Mouse (Mus musculus): Measurements from ENCODE around the gene Med17.
"Not testable (repeated sequence)": the region's sequence is repeated elsewhere in the genome, so short reads cannot be mapped to it uniquely, and the experiment has no call there.

Med17 gene

DNA sequence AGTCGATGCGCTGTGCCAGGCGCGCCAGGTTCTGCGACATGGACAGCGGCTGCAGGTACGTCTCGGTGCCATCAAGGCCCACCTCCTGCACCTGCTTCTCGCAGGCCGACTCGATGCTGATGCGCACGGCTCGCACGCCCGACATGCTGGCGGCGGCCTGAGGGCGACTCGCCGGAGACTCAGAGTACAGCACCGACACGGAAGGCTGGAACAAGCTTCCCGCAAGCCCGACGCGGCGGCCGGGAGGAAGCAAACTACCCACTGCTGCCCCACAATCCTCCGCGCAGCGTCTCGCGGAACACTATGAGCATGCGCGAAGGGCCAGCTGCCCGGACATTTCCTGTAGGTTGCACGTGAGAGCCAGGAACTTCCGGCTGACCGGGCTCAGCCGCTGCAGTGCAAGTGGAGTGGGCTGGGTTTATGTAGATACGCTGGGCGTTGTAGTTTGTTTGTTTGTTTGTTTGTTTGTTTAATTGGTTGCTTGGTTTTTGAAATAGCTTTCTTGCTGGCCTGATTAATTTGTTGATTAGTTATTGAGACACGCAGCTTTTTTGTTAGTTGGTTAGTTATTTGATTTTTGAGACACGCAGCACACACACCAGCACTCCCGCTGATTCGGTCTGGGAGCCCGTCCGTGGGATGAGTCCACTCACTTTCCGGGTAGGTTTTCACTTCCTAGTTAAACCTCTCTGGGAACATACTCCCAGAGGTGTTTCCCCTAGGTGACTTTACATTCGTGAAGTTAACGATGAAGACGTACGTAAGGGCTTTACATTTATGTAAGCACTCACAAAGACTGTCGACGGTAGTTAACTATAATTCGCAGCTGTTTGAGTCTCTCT is at the start of gene Med17:
Med17 (minus strand) TSS at position 283 of the 842 bp plus-strand sequence.
- DNase-seq (ENCODE audit: low spot score in 2 of 2) = peak; percentile 86 to 91

DNA sequence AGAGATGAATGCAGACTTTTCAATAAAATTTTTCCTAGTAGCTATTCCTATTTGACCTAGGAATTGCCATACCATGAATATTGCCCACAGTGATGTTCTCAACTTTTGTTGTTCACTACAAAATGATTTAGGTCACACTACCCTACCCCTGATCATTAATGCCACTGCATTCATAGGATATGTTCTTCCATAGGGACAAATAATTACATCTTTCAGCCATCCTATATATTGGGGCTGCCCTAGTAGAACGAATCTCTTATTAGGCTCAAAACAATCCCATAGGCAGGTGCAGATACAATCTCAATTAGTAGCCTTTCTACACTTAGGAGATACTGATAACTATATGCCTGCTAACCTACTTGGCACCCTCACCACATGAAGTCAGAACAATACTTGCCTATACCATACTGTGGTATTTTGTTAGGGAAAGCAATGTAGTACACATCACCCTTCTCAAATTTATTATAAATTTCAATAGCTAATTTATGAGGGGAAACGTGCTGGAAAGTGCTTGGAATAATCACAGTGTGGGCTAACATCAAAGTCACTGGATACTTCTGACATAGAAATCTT is 38.5 kb upstream of the Med17 start:
- no peak for DNase-seq (ENCODE audit: low spot score in 2 of 2)

DNA sequence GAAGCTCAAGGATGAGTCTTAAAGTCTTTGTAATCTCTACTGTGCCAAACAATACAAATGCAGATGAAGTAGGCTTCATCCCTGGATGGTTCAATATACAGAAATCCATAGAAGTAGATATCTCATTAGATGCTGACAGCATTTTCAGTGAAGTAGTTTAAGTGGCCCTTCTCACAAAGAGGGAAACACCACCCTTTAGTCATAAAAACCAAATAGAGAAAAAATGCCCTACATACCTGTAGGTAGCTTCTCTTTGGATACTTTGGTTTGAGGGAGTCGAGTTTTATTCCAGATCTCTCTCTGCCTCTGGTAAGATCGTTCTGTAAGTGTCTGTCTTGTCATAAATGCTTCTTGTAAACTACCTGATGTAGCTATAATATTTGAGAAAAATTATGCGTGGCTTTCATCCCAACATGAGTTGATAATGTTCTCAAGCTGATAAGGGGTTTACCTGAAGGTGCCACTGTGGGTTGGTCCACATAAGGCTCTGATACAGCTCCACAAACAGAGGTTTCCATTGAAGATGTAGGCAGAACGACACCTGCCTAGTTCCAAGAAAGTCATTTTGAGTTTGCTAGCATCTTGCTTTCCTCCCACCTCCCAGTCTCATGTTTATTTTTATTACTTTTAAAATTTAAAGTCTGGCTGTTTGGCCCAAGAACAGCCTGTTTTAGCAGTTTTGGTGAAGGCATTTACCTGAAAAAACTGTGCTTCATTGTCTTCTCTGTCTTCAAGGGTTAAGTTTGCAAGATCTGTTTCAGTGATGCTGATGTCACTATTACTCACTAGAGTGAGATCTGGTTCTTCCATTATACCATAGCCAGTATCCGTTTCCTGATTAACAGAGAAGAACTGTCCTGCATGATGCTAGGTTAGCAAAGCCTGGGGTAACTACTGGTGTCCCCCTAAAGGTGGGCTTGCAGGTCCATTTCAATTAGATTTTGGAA is 37.8 kb upstream of the Med17 start:
- DNase-seq (ENCODE audit: low spot score in 2 of 2) = no peak

DNA sequence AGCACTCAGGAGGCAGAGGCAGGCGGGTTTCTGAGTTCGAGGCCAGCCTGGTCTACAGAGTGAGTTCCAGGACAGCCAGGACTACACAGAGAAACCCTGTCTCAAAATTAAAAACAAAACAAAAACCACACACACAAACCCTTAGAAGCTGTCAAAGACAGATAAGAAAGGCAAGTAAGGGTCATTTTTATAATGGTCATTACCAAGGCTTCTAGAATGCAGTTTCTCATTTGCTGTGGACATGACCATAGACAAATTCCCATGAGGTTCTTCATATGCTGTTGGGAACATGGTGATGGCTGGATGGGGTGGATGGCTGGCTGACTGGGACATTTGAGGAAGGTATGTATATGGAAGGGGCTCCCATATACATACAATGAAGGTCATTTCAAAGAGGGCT is 36.6 kb upstream of the Med17 start:
- DNase-seq (ENCODE audit: low spot score in 2 of 2) = not testable (repeated sequence)

DNA sequence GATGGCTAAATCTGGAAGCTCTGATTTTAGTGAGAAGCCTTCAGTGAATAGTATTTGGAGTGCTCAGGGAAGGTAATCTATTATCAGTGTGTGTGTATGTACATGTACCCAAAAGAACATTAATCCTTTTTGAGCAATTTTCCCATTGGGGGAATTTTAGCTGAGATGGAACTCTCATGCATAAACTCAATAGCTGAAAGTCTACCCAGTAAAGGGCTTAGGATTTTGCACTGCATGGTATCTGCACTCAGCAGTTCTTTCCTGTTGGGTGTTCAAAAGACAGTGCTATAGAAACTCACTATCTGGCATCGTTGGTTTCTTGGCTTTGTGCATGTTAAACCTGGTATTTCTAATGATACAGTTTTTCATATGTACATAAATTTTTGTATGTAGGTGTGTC is 34.9 kb upstream of the Med17 start:
- no peak for DNase-seq (ENCODE audit: low spot score in 2 of 2)

DNA sequence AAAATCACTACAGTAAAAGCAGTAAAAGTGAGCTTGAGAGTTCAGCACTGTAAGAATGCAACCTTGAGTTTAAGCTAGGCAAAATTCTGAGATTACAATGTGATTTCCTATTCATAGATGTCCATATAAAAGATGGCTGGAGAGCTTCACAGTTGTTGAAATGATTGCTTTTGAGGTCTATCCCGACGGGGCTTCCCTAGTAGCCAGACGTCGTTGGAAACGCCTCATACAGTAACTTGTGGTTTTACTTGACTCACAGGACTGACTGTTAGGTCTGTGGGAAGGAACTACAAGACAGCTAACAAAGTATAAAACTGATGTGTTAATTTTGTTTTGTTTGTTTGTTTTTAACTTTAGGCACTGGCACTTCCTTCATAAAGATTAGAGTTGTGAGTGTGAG is 33.9 kb upstream of the Med17 start:
- DNase-seq (ENCODE audit: low spot score in 2 of 2) = no peak

DNA sequence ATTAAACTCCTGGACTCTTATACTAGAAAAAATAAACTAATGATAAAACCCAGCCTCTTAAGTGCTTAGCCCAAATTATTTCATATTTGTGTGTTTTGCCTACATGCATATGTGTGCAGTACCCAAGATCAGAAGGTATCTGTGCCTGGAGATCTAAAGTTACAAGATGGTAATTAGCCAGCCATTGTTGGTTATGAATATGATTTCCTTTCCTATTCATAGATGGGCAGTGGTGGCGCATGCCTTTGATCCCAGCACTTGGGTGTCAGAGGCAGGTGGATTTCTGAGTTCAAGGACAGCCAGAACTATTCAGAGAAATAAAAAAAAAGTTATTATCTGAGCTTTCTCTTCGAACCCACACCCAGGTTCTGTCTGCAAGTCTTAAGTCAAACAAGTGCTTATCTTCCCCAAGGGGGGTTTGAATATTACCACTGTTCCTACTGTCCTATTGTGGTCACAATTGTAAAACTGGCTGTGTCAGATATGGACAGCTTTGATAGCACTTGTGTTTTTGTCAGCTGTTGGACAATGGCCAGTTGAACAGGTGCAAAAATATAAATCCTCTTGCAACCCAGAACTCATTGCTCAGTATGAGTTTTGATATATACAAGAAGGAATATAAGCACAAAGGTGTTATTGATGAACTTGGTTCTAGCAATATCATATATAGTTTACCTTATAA is 32.5 kb upstream of the Med17 start:
- DNase-seq (ENCODE audit: low spot score in 2 of 2) = no peak

DNA sequence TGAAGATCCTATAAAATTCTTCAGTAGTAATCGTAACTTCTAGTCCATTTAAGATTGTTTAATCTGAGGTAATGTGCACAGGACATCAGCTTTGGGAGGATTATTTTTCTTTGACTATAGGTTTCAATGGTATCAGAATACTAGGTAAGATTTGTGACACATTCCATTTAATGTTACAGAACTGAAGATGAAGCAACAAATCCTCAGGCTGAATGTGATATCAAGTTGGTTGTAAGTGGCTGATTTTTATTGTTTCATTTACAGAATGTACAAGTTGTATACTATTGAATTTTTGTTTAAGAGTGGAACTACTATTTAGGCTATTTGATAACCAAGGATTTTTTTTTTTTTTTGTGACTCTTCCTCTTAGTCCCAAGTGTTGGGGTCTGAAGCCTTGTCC is 30.4 kb upstream of the Med17 start:
- no peak for DNase-seq (ENCODE audit: low spot score in 2 of 2)

DNA sequence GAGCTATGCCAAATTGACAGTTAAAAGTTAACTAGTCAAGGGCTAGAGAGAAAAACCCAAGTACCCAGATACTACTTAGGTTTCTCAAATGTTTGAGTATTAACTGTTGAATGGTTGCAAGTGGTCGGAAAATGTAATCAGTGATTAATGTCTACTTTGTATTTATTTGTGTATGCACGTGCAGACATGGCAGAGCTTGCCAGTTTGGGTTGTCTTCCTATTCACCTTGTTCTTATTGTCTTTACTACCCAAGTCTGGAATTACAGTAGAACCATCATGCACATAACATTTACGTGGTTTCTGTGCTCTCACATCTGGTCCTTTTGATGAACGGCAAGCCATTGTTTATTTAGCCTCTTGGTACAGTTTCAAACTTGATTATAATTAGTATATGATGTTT is 29.7 kb upstream of the Med17 start:
- DNase-seq (ENCODE audit: low spot score in 2 of 2) = no peak

DNA sequence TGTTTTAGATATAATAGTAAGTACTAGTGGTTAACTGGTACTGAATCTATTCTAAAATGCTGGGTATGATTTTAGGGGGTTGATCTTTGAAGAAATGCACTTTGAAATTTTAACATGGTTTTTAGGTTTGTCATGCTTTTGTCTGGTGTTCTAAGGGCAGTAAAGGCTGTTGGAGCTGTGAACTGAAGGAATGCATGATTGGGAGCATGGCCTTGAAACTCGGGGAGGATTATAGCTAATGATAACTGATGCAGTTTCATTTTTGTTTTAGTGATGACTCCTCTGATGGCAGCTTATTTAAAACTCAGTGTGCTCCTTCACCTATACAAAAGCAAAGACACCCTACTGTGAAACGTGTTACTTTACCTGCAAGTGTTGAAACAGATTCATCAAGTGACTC is 28.5 kb upstream of the Med17 start:
- no peak for DNase-seq (ENCODE audit: low spot score in 2 of 2)

DNA sequence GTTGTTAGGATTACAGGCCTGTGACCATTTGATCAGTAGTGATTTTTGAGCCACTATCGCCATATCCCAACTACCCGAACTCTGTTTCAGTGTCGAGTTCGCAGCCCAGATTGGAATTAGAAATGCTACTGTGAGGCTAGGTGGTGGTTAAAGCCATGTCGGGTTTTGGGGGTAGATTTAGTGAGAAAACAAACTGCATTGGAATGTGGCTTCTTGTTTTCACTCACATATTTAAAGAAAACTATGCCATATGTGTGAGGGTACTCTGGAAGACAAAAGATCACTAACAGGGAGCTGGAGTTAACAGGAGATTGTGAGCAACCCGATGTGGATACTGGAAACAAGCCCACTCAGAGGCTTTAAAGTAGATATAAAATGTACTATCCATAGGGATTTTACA is 27.5 kb upstream of the Med17 start:
- no peak for DNase-seq (ENCODE audit: low spot score in 2 of 2)

DNA sequence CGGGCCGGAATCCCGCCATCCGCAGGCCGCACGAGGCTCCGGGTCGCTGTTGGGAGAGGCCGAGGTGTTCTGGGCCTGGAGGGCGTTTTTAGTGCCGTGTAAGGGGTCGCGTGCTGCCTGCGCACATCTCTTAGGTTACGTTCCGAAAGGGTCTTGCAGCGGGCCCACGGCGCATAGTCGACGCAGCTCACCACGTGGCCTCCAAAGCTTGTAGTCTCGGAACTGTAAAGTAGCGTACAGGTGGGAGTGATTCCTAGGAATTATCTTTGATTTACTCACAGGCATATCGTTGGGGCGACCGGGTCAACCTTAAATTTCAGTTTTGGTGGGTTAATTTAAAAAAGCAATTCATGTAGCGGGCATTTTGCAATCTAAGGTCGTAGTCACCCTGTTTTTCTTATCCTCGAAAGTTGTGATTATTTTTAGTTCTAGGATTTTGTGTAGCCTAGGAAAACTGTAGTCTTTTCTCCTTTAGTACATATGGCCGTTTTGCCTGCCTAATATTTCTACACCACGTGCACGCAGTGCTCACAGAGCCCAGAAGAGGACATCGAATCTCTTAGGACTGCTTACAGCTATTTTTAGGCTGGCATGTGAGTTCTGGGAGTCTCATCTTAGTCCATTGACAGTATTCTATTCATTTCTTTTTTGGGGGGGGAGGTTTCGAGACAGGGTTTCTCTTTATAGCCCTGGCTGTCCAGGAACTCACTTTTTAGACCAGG is 26.8 kb upstream of the Med17 start, which contains the start of gene 4931406C07Rik:
4931406C07Rik (minus strand) TSS at position 51 of the 722 bp plus-strand sequence.
- DNase-seq (ENCODE audit: low spot score in 2 of 2) = peak in 1 of 2 experiments; percentile 28

DNA sequence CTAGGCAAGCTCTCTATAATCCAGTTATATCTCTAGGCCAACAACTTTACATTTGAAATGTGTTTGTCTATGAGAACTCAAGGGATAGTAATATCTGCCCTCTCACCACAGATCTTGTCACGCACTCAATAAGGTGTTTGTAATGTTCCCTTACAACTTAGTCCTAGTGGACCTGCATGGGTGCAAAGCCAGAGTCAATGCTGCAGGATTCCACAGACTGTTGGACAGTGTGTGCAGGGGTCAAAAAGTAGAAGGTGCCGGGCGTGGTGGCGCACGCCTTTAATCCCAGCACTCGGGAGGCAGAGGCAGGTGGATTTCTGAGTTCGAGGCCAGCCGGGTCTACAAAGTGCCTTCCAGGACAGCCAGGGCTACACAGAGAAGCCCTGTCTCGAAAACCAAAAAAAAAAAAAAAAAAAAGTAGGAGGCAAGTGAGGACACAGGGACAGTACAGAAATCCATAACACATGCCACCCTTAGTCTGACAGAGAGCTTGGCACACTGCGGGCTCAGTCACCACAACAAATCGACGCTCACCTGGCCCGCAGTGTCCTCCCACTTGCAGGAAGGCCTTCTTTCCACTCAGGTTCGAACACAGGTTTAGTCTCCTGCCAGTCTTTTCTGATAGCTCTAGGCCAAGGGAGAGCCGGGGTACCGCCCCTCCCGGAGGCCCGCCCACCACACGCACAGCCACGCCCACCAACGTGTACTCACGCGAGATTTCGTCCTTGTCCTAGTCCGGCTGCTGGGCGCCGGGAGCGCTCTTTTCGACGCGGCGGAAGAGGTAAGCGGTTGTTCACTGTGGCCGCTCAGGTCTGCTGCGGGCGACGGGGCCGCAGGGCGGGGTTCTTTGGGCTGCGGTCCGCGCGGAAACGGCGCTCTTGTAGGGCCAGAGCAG is 26.0 kb upstream of the Med17 start, which contains the start of gene Taf1d:
Taf1d (plus strand) TSS at position 712 of the 895 bp plus-strand sequence.
- DNase-seq (ENCODE audit: low spot score in 2 of 2) = peak; percentile 96 to 100

DNA sequence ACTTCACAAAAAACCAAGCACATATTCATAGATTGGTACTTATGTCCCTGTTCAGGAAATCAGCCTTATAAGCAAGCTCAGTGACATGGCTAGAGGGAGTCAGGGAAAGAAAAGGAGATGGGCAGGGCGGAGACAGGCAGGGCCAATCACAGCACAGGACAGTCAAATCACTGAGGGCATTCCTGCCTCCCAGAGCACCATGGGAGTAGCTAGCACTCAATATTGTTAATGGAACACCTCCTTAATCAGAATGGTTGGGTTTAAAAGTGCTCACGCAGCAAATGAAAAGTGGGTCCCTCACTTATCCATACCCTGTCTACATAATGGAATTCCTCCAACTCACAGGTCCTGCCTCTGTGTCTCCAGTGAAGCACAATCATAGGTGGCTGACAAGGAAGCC is 23.1 kb upstream of the Med17 start:
- DNase-seq (ENCODE audit: low spot score in 2 of 2) = no peak

DNA sequence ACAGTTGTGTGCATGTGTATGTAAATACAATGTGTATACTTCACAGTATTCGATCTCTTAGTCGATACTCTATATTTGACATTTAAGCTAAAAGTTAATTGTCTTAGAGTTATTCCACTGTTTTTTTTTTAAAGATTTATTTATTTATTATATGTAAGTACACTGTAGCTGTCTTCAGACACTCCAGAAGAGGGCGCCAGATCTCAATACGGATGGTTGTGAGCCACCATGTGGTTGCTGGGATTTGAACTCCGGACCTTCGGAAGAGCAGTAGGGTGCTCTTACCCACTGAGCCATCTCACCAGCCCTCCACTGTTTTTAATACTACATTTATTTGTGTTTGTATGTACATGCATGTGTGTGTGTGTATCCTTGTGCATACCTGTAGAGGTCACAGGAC is 22.3 kb upstream of the Med17 start:
- not testable (repeated sequence) for DNase-seq (ENCODE audit: low spot score in 2 of 2)

DNA sequence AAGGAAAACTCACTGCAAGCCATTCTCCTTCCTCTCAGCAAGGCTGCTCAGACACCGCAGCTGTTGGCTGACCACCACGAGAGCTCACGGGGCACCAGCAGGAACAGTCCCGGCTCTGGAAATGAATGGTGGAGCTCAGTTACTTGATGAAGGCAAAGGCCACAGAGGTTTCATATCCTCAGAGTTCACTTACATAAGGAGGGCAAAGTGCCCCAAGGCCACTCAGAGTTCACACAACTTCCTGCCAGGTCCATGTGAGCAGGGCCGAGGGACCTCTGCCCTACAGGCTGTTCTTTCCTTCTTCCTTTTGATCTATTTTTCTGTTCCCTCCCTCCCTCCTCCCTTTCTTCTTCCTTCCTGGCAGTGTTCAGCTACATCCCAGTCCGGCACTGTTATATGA is 21.7 kb upstream of the Med17 start:
- DNase-seq (ENCODE audit: low spot score in 2 of 2) = peak in 1 of 2 experiments; percentile 33

DNA sequence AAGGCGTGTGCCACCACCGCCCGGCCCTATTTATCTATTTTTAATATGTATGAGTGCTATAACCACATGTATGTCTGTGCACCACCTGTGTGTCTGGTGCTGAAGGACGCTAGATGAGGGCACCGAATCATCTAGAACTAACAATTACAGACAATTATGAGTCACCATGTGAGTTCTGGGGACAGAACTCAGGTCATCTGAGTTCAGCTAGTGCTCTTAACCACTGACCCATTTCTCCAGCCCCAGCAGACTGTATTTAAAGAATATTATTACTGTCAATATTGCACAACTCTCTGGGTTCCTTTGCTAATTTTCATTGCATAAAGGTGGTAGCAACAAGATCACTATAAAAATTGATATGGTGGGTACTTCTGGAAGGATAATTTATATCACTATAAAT is 20.3 kb upstream of the Med17 start:
- DNase-seq (ENCODE audit: low spot score in 2 of 2) = no peak

DNA sequence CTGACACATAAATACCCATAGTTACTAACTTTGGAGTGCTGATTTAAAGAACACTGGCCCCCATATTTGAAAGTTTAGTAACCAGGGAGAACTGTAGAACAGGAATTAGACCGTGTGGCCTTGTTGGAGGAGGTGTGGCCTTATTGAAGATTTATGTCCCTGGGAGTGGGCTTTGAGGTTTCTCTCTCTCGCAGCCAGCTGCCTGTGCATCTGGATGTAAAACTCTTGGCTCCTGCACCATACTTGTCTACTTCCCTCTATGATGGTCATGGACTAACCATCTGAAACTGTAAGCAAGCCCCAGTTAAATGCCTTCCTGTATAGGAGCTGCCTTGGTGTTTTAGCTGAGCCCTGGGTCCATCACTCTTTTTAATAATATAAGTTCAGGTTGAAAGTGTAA is 18.7 kb upstream of the Med17 start:
- no peak for DNase-seq (ENCODE audit: low spot score in 2 of 2)

DNA sequence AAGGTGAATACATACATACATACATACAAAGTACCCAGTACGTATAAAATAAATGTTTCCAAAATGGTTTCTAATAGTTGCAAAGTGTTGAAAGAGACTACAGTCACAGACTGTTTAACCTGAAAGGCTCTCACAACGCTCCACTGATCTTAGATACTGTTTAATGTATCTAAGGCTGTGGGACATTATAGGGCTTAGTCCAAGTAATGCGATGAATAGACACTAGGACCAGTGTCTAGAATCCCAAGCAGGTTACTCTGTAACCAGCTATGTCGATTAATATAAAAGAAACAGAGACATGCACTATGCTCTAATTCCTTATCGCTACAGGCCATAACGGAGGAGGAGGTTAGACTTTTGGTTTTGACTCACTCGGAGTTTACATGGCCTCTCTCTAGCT is 17.4 kb upstream of the Med17 start:
- no peak for DNase-seq (ENCODE audit: low spot score in 2 of 2)

DNA sequence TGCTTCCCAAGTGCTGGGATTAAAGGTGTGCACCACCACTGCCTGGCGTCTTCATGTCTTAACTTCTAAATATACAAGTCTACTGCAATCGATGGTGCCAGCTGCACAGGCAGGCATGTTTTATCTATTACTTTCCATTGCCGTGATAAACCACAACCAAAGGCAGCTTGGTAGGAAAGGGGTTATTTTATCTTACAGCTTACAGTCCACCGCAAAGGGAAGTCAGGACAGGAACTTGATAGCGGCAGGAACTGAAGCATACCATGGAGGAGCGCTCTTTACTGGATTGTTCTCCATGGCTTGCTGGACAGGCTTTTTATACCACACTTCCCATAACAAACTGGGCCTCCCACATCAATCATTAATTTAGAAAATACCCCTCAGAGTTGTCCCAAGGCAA is 9.5 kb upstream of the Med17 start:
- no peak for DNase-seq (ENCODE audit: low spot score in 2 of 2)

Measured in urinary bladder, adult 18-20 months (tissue).